Mouse (Mus musculus): ENCODE measurements around the gene Abr. TPM values are rescaled to one million over a fixed set of nuclear protein-coding genes. Genes with fewer than 3 reads are reported as not detected.

Gene Abr
- 81.3 TPM for polyA plus RNA-seq (2012; fragmentation: generic; extraction: Trizol)

DNA sequence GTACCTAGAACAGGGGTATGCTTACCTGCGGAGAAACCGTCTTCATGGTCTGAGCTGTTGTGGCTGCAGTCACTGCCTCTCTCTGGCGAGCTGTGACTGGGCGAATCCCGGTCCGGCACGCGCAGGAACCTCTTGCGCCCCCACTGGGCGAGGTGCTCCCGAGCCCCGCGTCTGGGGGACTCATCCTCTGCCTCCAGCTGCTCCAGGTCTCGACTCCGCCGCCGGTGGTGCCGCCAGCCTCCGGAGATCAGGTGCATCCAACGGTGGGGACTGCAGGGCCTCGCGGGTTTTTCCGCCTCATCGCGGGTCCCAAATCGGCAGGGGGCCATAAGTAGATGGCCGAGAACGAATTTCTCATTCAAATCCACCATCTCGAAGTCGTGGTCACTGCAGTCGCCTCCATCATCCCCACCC, at the start of gene Abr:
Abr (minus strand) TSS at position 163 of the 414 bp plus-strand sequence.
- peak in 1 of 3 experiments; percentile 50 for TF ChIP-seq MYOD1 (IDR thresholded peaks at IDR 0.05; ENCODE audit: control insufficient read depth in 1 of 3, insufficient read length in 2 of 3, low read depth in 2 of 3)
- no peak for TF ChIP-seq MYOG (IDR thresholded peaks at IDR 0.05; ENCODE audit: control insufficient read depth in 1 of 3, insufficient read depth in 1 of 3, insufficient read length in 2 of 3, low read depth in 2 of 3)
- no peak for TF ChIP-seq E2F4 (IDR thresholded peaks at IDR 0.05; ENCODE audit: insufficient read depth)
- H3K27me3 ChIP-seq (ENCODE audit: control insufficient read depth, insufficient read depth, insufficient read length), result no peaks in the 10 kb centered on the region
- peaks cover 10% of the 10 kb centered on the region for H3K79me2 ChIP-seq (ENCODE audit: control insufficient read depth, insufficient read depth)
- H3K4me3 ChIP-seq, result peak within 1 kb of the TSS; percentile 64
- no peaks in the 10 kb centered on the region for H3K36me3 ChIP-seq (ENCODE audit: control insufficient read depth, insufficient read depth)
- peak within 1 kb of the TSS; percentile 45 for H3ac ChIP-seq (ENCODE audit: control insufficient read depth, insufficient read length)
- peak within 1 kb of the TSS; percentile 92 for H3K4me2 ChIP-seq (ENCODE audit: low read depth)

DNA sequence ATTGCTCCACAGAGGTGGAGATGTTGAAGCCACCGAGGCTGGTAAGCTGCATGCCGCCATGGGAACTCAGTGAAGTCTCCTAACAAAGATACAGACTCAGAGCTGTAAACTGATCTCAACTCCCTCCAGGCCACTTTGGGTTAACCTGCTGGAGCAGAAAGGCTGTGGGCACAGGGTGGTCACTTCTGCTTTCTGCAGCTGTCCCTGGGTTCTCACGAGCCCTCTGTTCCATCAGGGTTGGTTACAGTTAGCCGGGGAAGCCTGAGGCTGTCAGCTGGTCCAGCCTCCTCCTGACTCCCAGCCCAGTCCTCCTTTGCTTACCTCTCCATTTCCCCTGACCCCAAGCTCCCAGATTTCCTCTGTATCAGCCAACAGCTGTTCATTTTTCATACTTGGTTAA, 45.7 kb upstream of the Abr start:
- H3K27me3 ChIP-seq (ENCODE audit: control insufficient read depth, insufficient read depth, insufficient read length), result peaks cover 36% of the 10 kb centered on the region
- no peak for TF ChIP-seq TCF12 (IDR thresholded peaks at IDR 0.05; ENCODE audit: insufficient read depth, poor library complexity, severe bottlenecking)
- TF ChIP-seq MYOD1 (IDR thresholded peaks at IDR 0.05; ENCODE audit: control insufficient read depth in 1 of 3, insufficient read length in 2 of 3, low read depth in 2 of 3), result peak in 2 of 3 experiments; percentile 9 to 67
- peak in 2 of 3 experiments; percentile 33 to 45 for TF ChIP-seq MYOG (IDR thresholded peaks at IDR 0.05; ENCODE audit: control insufficient read depth in 1 of 3, insufficient read depth in 1 of 3, insufficient read length in 2 of 3, low read depth in 2 of 3)
- H3K79me2 ChIP-seq (ENCODE audit: control insufficient read depth, insufficient read depth), result no peaks in the 10 kb centered on the region
- H3K4me2 ChIP-seq (ENCODE audit: low read depth), result no peak overlapping the region
- no peak overlapping the region for H3ac ChIP-seq (ENCODE audit: control insufficient read depth, insufficient read length)
- no peak overlapping the region for H3K4me3 ChIP-seq
- no peaks in the 10 kb centered on the region for H3K36me3 ChIP-seq (ENCODE audit: control insufficient read depth, insufficient read depth)

DNA sequence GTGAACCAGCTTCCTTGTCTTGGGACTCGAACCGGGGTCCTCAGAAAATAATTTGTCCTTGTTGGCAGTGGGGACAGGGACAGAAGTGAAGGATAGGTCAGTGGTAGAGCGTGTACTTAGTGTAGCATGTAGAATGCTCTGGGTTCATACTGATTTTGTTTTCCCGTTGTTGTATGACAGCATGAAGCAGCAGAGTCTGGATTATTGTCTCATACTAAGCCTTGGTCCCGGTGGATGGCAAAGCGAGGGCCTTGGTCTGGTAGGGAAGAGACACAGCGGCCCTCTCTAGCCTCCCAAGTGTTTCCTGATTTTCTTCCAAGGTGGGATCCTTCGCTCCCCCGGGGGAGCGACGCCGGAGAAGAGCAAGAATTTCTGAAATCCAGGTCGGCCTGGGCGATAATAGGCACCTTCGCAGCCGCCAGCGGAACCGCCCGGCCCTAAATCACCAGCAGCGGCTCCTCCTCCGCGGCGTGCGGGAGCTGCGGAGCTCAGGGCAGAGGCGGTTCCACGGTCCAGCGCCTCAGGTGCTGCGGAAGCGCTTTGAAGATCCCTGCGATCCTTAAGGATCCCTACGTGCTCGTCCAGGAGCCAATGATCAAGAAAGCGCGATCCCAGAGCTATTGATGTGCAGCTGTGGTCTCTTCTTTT, 44.0 kb upstream of the Abr start:
- Histone ChIP-seq H3ac (ENCODE audit: control insufficient read depth, insufficient read length) (no peak overlapping the region), H3K4me3 (no peak overlapping the region), H3K27me3 (ENCODE audit: control insufficient read depth, insufficient read depth, insufficient read length) (peaks cover 24% of the 10 kb centered on the region), H3K4me2 (ENCODE audit: low read depth) (no peak overlapping the region), H3K36me3 (ENCODE audit: control insufficient read depth, insufficient read depth) (no peaks in the 10 kb centered on the region), H3K79me2 (ENCODE audit: control insufficient read depth, insufficient read depth) (no peaks in the 10 kb centered on the region)
- TF ChIP-seq USF1 (IDR thresholded peaks at IDR 0.05; ENCODE audit: low read depth), result no peak

DNA sequence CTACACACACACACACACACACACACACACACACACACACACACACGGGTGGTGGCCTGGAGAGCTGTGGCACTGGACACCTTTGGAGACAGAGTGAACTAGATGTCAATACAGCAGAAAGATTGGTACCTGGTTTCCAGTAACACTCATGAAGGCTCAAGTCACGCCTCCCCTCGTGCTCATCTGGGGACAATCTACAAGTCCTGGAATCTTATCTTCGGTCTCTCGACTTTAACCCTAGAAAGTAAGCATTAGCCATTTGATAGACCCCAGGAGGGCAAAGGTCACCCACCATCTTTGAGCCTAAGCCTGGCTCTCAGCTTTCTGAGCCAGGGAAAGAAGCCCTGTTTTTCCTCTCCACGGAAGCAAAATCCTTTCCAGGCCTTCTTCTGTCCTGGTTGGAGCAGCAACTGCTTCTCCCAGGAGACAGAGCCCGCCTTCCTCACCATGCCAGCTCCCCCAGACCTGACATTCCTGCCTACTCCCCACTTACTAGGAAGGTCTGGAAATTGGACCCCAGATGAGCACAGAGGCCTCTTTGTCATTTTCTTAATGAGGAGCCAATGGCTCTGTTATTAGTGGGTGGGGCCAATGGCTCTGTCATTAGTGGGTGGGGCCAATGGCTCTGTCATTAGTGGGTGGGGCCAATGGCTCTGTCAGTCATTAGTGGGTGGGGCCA, 39.8 kb upstream of the Abr start:
- Histone ChIP-seq H3K4me2 (ENCODE audit: low read depth) (no peak overlapping the region), H3K36me3 (ENCODE audit: control insufficient read depth, insufficient read depth) (no peaks in the 10 kb centered on the region), H3ac (ENCODE audit: control insufficient read depth, insufficient read length) (no peak overlapping the region), H3K79me2 (ENCODE audit: control insufficient read depth, insufficient read depth) (no peaks in the 10 kb centered on the region), H3K27me3 (ENCODE audit: control insufficient read depth, insufficient read depth, insufficient read length) (peaks cover 22% of the 10 kb centered on the region), H3K4me3 (no peak overlapping the region)
- no peak for TF ChIP-seq POLR2AphosphoS2 (IDR thresholded peaks at IDR 0.05; ENCODE audit: insufficient read length, low read depth)
- no peak for TF ChIP-seq MYOG (IDR thresholded peaks at IDR 0.05; ENCODE audit: control insufficient read depth in 1 of 3, insufficient read depth in 1 of 3, insufficient read length in 2 of 3, low read depth in 2 of 3)
- no peak for TF ChIP-seq REST (IDR thresholded peaks at IDR 0.05; ENCODE audit: insufficient read depth, insufficient read length)
- no peak for TF ChIP-seq USF1 (IDR thresholded peaks at IDR 0.05; ENCODE audit: low read depth)
- no peak for TF ChIP-seq TCF12 (IDR thresholded peaks at IDR 0.05; ENCODE audit: insufficient read depth, poor library complexity, severe bottlenecking)
- TF ChIP-seq MYOD1 (IDR thresholded peaks at IDR 0.05; ENCODE audit: control insufficient read depth in 1 of 3, insufficient read length in 2 of 3, low read depth in 2 of 3), result no peak
- no peak for TF ChIP-seq POLR2A (IDR thresholded peaks at IDR 0.05; ENCODE audit: insufficient read length, low read depth)
- TF ChIP-seq CEBPB (IDR thresholded peaks at IDR 0.05; ENCODE audit: insufficient read depth, poor library complexity, severe bottlenecking), result no peak
- no peak for TF ChIP-seq TCF3 (IDR thresholded peaks at IDR 0.05; ENCODE audit: insufficient read length, low read depth)
- no peak for TF ChIP-seq E2F4 (IDR thresholded peaks at IDR 0.05; ENCODE audit: insufficient read depth)

DNA sequence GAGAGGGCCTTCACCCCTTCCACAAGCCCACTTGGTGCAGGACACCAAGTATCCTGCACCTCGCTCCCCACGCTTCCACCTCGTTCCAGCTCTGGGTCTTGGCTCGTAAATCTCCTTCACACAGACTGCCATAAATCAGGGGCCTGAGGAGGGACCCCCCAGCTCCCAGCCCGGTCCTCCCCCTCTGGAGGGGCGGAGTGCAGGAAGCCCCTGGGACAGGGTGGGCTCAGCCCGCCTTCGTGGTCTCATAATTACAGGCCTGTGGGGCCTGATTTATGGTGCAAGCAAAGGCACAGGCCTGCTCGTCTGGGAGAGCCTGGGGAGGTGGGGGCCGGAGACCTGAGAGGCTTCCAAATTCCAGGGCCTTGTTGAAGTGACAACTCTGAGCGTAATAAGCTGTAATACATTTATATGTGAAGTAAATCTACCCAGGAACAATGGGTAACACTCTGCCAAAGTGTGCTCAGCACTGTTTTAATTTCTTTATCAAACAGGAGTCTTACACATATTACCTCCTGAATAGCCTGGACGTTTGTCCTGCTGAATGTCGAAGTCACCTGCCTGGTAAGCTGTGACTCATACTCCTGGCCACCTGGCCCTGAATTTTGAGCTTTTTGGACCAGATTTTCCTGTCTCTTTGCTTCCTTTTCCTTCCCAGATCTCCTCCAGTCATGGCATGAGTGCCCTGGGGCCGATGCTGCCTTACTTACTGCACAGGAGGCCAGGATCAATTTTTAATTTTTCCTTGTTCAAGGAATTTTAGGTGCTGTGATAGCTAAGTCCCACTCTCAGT, 37.2 kb upstream of the Abr start:
- Histone ChIP-seq H3K27me3 (ENCODE audit: control insufficient read depth, insufficient read depth, insufficient read length) (no peaks in the 10 kb centered on the region), H3ac (ENCODE audit: control insufficient read depth, insufficient read length) (no peak overlapping the region), H3K36me3 (ENCODE audit: control insufficient read depth, insufficient read depth) (no peaks in the 10 kb centered on the region), H3K4me3 (no peak overlapping the region), H3K4me2 (ENCODE audit: low read depth) (no peak overlapping the region), H3K79me2 (ENCODE audit: control insufficient read depth, insufficient read depth) (no peaks in the 10 kb centered on the region)
- TF ChIP-seq TCF12 (IDR thresholded peaks at IDR 0.05; ENCODE audit: insufficient read depth, poor library complexity, severe bottlenecking), result no peak
